Mouse (Mus musculus) liver, embryonic 14.5 days (tissue): ENCODE results near the gene Medag.

Source experiments
- CTCF ChIP-seq: IDR thresholded peaks from 2 replicates; pipeline ENCODE4 v1.5.1; 2016; ENCODE audit warnings: antibody characterized with exemption, low read depth, control low read depth
- EP300 ChIP-seq: IDR thresholded peaks from 2 replicates; pipeline ENCODE4 v1.6.1; 2016; ENCODE audit warnings: antibody characterized with exemption, low read depth

- TF ChIP-seq EP300 (no peak), CTCF (no peak)
Observed at GRCm38 (mm10) chr5:149367011-149367410, 44.5 kb upstream of the Medag start.
